Mouse (Mus musculus): ENCODE data around the gene Stox2.

The Stox2 gene

DNA sequence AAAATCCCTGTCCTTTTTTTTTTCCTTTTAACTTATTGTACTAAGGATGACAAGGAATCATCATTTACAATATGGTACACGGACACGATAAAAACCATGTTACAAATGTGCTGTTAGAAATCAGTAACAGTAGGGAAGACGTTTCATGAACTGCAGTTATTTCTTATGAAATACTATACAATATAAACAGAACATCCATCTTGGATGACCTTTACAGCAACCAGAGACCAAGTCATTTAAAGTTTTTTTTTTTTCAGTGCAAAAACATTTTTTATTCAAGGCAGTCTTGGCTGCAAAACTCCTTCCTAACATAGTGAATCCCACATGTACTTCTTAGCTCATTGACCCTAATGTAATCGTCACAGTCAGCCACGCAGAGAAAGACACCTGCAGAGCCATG, 266.0 kb downstream of the Stox2 start:
- DNase-seq, result no peak

DNA sequence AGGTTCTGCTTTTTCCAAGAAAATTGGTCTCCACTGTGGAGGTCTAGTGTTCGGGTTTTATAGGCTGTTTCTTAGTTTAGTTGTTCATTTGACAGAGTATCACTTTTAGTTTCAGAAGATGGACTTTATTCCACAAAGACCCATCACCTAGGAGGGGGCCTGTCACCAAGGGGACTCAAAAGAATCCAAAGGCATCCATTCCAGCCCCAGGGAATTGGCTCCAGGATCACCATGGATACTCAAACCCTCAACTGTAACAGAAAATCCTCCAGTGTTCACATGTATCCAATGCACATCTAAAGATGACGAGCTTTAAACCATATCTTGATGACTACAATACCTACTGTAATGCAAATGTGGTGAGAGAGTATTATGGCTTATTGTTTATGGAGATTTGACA, 267.4 kb downstream of the Stox2 start:
- no peak for DNase-seq

DNA sequence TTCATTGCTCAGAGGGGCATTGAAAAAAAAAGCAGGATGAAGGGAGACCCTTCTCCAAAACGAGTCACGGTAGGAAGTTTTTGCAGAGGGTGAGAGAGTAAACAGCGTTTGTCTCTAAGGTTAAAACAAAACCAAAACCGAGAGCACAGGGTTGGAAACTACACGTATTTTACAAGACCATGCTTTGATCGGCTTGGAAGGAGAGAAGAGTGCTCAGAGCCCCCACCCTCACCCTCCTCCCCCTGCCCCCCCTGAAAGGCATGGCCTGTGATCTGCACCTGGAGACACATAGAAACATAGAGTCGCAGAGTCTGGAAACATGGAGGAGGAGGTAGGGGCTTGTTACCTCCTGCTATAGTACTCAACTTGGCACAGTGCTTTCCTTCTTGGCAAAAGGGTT, 272.3 kb downstream of the Stox2 start:
- no peak for DNase-seq

- no peak for DNase-seq
These were observed 273.3 kb downstream of the Stox2 start for GRCm38 (mm10) chr8:47172848-47173247.

- no peak for DNase-seq
These were observed 285.5 kb downstream of the Stox2 start for GRCm38 (mm10) chr8:47160688-47161087.

- no peak for DNase-seq
These were observed 291.6 kb downstream of the Stox2 start for GRCm38 (mm10) chr8:47154521-47154920.

DNA sequence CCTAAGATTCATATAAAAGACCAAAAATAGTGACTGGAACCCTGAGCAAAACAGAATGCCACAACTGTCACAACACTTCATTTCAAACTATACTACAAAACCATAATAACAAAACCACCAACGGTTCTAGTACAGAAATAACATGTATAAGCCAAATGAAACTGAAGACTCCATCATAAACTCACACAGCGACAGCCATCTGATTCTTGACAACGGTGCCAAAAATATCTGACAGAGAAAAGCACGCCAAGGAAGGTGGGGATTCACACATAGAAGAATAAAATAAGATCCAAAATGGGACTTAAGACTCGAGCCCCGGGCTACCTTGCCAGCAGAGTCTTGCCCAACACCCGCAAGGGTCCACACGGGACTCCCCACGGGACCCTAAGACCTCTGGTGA, 300.9 kb downstream of the Stox2 start:
- DNase-seq, result no peak

DNA sequence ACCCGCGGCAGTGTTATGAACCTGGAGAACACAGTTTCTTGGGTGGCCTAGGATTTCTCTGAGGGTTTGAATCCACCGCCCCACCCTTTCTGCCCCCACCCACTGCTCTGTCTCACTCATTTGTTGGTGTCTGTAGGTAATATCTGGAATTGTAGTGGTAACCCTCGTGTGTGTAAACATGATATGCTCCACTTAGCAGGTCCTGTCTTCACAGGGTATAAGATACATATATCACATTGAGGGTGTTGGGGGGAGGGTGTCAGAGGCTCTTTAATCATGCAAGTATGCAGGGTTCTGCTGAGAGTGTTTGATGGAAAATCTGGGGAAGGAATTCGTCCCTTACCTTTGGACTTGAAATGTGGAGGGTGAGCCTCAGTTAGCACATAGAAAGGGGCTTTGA, 310.1 kb downstream of the Stox2 start:
- DNase-seq, result no peak

GRCm38 (mm10) chr8:47135586-47135985, 310.6 kb downstream of the Stox2 start:
- no peak for DNase-seq

- DNase-seq, result no peak
These were observed 311.4 kb downstream of the Stox2 start for GRCm38 (mm10) chr8:47134736-47135135.

DNA sequence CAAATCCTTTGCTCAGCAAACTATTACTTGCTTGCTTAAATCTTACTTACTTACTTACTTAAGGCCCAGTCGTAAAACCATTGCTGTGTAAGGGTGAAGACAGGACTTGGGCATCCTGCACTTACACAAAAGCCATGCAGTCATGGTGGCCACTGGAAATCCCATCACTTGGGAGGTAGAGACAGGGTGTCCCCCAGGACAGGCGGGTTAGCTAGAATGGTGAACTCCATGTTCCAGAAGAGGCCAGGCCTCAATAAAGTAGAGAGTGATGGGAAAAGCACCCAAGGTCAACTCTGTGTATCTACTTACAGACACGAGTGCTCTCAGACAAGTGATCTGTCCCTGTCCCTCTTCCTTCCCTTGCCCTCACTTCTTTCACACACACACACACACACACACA, 312.8 kb downstream of the Stox2 start:
- no peak for DNase-seq
